Mouse (Mus musculus): ENCODE results near the gene Rsl24d1.
"Not testable (repeated sequence)": the region's sequence is repeated elsewhere in the genome, so short reads cannot be mapped to it uniquely, and the experiment has no call there.

Rsl24d1 gene

GRCm38 (mm10) chr9:73112919-73113906 is at the start of gene Rsl24d1:
Gene Rsl24d1 (plus strand): TSS chr9:73113426.
- DNase-seq: peak; percentile 87 to 90

- DNase-seq: no peak
Measured at GRCm38 (mm10) chr9:73063621-73064290, 49.5 kb upstream of the Rsl24d1 start.

- no peak for DNase-seq
Measured at GRCm38 (mm10) chr9:73067086-73067485, 46.1 kb upstream of the Rsl24d1 start.

- DNase-seq: no peak
Measured at GRCm38 (mm10) chr9:73068230-73068679, 45.0 kb upstream of the Rsl24d1 start.

GRCm38 (mm10) chr9:73068688-73069087 is 44.5 kb upstream of the Rsl24d1 start:
- no peak for DNase-seq

- DNase-seq: no peak
Measured at GRCm38 (mm10) chr9:73070971-73071659, 42.1 kb upstream of the Rsl24d1 start.

- DNase-seq: no peak
Measured at GRCm38 (mm10) chr9:73072426-73072825, 40.8 kb upstream of the Rsl24d1 start.

GRCm38 (mm10) chr9:73073169-73073568 is 40.1 kb upstream of the Rsl24d1 start:
- no peak for DNase-seq

GRCm38 (mm10) chr9:73079349-73079748 is 33.9 kb upstream of the Rsl24d1 start:
- DNase-seq: not testable (repeated sequence)

GRCm38 (mm10) chr9:73079801-73080325 is 33.4 kb upstream of the Rsl24d1 start:
- no peak for DNase-seq

GRCm38 (mm10) chr9:73082291-73083000 is 30.8 kb upstream of the Rsl24d1 start:
- DNase-seq: peak; percentile 80 to 85

GRCm38 (mm10) chr9:73083956-73084355 is 29.3 kb upstream of the Rsl24d1 start:
- no peak for DNase-seq

GRCm38 (mm10) chr9:73085845-73086244 is 27.4 kb upstream of the Rsl24d1 start:
- DNase-seq: no peak

- DNase-seq: no peak
Measured at GRCm38 (mm10) chr9:73087121-73087520, 26.1 kb upstream of the Rsl24d1 start.

GRCm38 (mm10) chr9:73087581-73087980 is 25.6 kb upstream of the Rsl24d1 start:
- DNase-seq: no peak

- no peak for DNase-seq
Measured at GRCm38 (mm10) chr9:73089222-73089920, 23.9 kb upstream of the Rsl24d1 start.

GRCm38 (mm10) chr9:73090121-73090520 is 23.1 kb upstream of the Rsl24d1 start:
- DNase-seq: no peak

GRCm38 (mm10) chr9:73091747-73092146 is 21.5 kb upstream of the Rsl24d1 start:
- DNase-seq: peak in 1 of 2 experiments; percentile 49

GRCm38 (mm10) chr9:73094580-73094979 is 18.6 kb upstream of the Rsl24d1 start:
- no peak for DNase-seq

GRCm38 (mm10) chr9:73097898-73098297 is 15.3 kb upstream of the Rsl24d1 start:
- no peak for DNase-seq

GRCm38 (mm10) chr9:73101536-73101935 is 11.7 kb upstream of the Rsl24d1 start, which contains the start of gene Khdc3:
Gene Khdc3 (plus strand): TSS chr9:73101836.
- no peak for DNase-seq

Data from cerebellum, postnatal 36 days (tissue).